Mouse (Mus musculus) heart, postnatal 0 days (tissue): ENCODE results near the gene Impg1.

Source experiments
- CTCF ChIP-seq: IDR thresholded peaks from 2 replicates; pipeline ENCODE4 v1.5.1; 2016; ENCODE audit warnings: antibody characterized with exemption, control low read depth, low read depth
- EP300 ChIP-seq: IDR thresholded peaks from 2 replicates; pipeline ENCODE4 v1.6.1; 2016; ENCODE audit warnings: antibody characterized with exemption, low read depth

GRCm38 (mm10) chr9:80351678-80352331, 113.5 kb downstream of the Impg1 start:
- TF ChIP-seq CTCF (no peak), EP300 (no peak)
